Mouse (Mus musculus): ENCODE results near the gene Bmi1. TPM values are rescaled to one million over a fixed set of nuclear protein-coding genes. Genes with fewer than 3 reads are reported as not detected.

Bmi1 gene
- polyA plus RNA-seq, 1 experiment, result not detected

DNA sequence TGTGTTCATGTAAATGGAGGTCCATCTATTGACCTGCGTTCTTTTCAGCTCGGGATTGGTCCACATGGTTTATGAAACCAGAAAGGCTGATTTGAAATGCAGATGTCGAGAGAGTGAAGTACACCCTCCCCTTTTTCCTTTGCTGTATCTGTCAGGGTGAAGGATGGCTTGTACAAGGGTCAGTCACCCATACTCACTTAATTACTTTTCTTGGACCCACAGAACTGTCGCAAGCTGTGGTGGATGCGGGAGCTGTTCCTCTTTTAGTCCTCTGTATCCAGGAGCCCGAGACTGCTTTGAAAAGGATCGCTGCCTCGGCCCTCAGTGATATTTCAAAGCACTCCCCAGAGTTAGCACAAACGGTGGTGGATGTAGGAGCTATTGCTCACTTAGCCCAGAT, 54.9 kb downstream of the Bmi1 start:
- no peak for TF ChIP-seq POLR2A (IDR thresholded peaks at IDR 0.05; ENCODE audit: insufficient read depth, low read depth, low read length)
- no peak for TF ChIP-seq CTCF (IDR thresholded peaks at IDR 0.05; ENCODE audit: insufficient read depth, low read depth, low read length)
- 51% methylated on average over 9 of the region's 9 CpGs for WGBS
- H3K4me3 ChIP-seq (ENCODE audit: insufficient read depth, low read depth, low read length), result no peak overlapping the region
- no peaks in the 10 kb centered on the region for H3K4me1 ChIP-seq (ENCODE audit: control insufficient read depth, insufficient read depth, low read length)
- H3K27ac ChIP-seq (ENCODE audit: insufficient read depth, low read depth, low read length), result no peak overlapping the region

DNA sequence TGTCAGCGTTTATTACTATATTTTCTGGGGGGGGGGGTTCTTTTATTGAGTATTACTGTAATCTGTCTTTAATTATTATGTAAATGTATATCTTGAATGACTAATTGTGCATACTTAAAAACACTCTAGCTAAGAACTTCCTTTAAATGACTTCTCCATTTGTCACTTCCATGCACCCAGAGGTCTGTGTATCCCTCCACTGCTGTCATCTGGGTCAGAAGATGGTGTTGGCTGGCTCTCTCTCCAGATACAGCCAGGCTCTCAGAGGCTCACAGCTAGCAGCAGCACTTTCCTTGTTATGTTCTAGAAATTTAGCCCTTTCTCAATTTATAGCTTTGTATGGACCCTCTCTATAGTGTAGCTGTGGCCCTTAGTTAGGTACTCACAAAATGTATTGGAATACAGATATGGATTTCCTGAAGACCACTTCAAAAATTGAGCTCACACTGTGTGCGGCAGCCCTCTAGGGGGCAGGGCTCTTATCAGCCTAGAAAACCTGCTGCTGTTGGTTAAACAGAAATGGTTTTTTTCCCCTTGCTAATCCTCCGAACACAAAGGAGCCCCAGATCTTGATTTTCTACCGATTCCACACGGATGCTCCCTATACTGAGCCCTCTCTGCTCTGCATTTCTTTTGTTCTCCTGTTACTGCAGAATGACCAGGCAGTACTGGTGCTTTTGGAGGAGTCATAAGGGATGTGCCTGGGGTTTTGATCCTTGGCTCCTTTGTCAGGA, 57.7 kb downstream of the Bmi1 start:
- TF ChIP-seq CTCF (IDR thresholded peaks at IDR 0.05; ENCODE audit: insufficient read depth, low read depth, low read length) (no peak), POLR2A (IDR thresholded peaks at IDR 0.05; ENCODE audit: insufficient read depth, low read depth, low read length) (no peak)
- WGBS, result 50% methylated on average over 5 of the region's 5 CpGs
- Histone ChIP-seq H3K27ac (ENCODE audit: insufficient read depth, low read depth, low read length) (no peak overlapping the region), H3K4me3 (ENCODE audit: insufficient read depth, low read depth, low read length) (no peak overlapping the region), H3K4me1 (ENCODE audit: control insufficient read depth, insufficient read depth, low read length) (no peaks in the 10 kb centered on the region)

Other genes with a start within 250 kb of the Bmi1 start
- gene Commd3, start 4.6 kb upstream of the Bmi1 start, polyA plus RNA-seq (2012; ENCODE audit: insufficient read depth, insufficient read length, low replicate concordance, missing spikeins), result 558 TPM in 1 of 2 replicates, not detected in the other
- not detected in 2 replicates for gene Spag6, start 17.0 kb downstream of the Bmi1 start, polyA plus RNA-seq (2012; ENCODE audit: insufficient read depth, insufficient read length, low replicate concordance, missing spikeins)

Data from olfactory bulb, adult 2 months (tissue).